Mouse (Mus musculus) CH12.LX (cell line): ENCODE results near the gene Prss8.

Source experiments
- CTCF ChIP-seq, 2 experiments: IDR thresholded peaks in 1 of 2; conservative IDR thresholded peaks in 1 of 2; 2 replicates each; pipeline ENCODE4 v1.5.1; 2011 to 2012; ENCODE audit warnings: low read depth in 2 of 2, low read length in 2 of 2, improper control_type of control experiment in 1 of 2, inconsistent platforms in 1 of 2, mild to moderate bottlenecking in 1 of 2, moderate library complexity in 1 of 2
- EP300 ChIP-seq: IDR thresholded peaks from 2 replicates; pipeline ENCODE4 v1.6.1; 2011; ENCODE audit warnings: low read length, improper control_type of control experiment
- MYC ChIP-seq: IDR thresholded peaks from 2 replicates; pipeline ENCODE4 v1.6.1; 2011; ENCODE audit warnings: low read depth, mild to moderate bottlenecking, improper control_type of control experiment, low read length

- TF ChIP-seq MYC (no peak), EP300 (no peak), CTCF (conservative IDR thresholded peaks at IDR 0.05 in 1 of 2, IDR thresholded peaks at IDR 0.05 in 1 of 2; ENCODE audit: low read depth in 2 of 2, low read length in 2 of 2) (no peak)
These were observed 2.2 kb downstream of the Prss8 start for GRCm38 (mm10) chr7:127927726-127928125.
